Mouse (Mus musculus) liver, embryonic 15.5 days (tissue): ENCODE measurements around the gene Npas3. TPM values are rescaled to one million over a fixed set of nuclear protein-coding genes. Genes with fewer than 3 reads are reported as not detected.

Source experiments
- ATAC-seq: fragments of 200-750 bp; cut with Nextera tagmentation; 2 replicates; pipeline ENCODE4 v1.8.0; 2017; ENCODE audit warnings: moderate number of reproducible peaks, mild to moderate bottlenecking, moderate library complexity; ENCODE audit not compliant: insufficient read depth
- H3K27ac ChIP-seq: fragments of 300-500 bp; sonication (generic); replicated peaks from 2 replicates; pipeline ENCODE4 v1.5.1; 2015; ENCODE audit warnings: mild to moderate bottlenecking, inconsistent platforms
- H3K27me3 ChIP-seq: fragments of 300-500 bp; sonication (generic); 2 replicates; pipeline ENCODE4 v1.6.1; 2015; ENCODE audit warnings: mild to moderate bottlenecking, inconsistent platforms
- H3K36me3 ChIP-seq: fragments of 300-500 bp; sonication (generic); replicated peaks from 2 replicates; pipeline ENCODE4 v1.6.1; 2015; ENCODE audit warnings: moderate library complexity, mild to moderate bottlenecking, inconsistent platforms
- H3K4me1 ChIP-seq: fragments of 300-500 bp; sonication (generic); replicated peaks from 2 replicates; pipeline ENCODE4 v1.6.1; 2015; ENCODE audit warnings: inconsistent platforms
- H3K4me2 ChIP-seq: fragments of 300-500 bp; sonication (generic); 2 replicates; pipeline ENCODE4 v1.6.1; 2015; ENCODE audit warnings: moderate library complexity, mild to moderate bottlenecking, inconsistent platforms
- H3K4me3 ChIP-seq: fragments of 300-500 bp; sonication (generic); replicated peaks from 2 replicates; pipeline ENCODE4 v1.5.1; 2015; ENCODE audit warnings: mild to moderate bottlenecking, inconsistent platforms
- H3K9ac ChIP-seq: fragments of 300-500 bp; sonication (generic); 2 replicates; pipeline ENCODE4 v1.6.1; 2015; ENCODE audit warnings: moderate library complexity, mild to moderate bottlenecking, inconsistent platforms
- H3K9me3 ChIP-seq: fragments of 300-500 bp; sonication (generic); replicated peaks from 2 replicates; pipeline ENCODE4 v1.6.1; 2016; ENCODE audit warnings: inconsistent platforms
- WGBS: fragments of 180-500 bp; shearing (Covaris S2); methylation state at CpG from one replicate; pipeline ENCODE4 v1.1.7; 2015; ENCODE audit warnings: mixed read lengths; ENCODE audit not compliant: insufficient replicate concordance; 5-methylcytosine and 5-hydroxymethylcytosine counted together
- polyA plus RNA-seq: library from polyadenylated mRNA; unstranded; fragments of >200 nt; fragmentation: Nextera tagmentation; extraction: Ambion mirVana; gene quantifications from 2 replicates; pipeline ENCODE4 v1.2.1, GENCODE M21; 2015

The Npas3 gene
- polyA plus RNA-seq, 1 experiment from 2014 or later = 0.33 TPM

- H3K36me3 ChIP-seq = no peaks in the 10 kb centered on the region
- 0 out of 2 replicates have a peak, but pooled peaks cover 3% of the 10 kb centered on the region for H3K27me3 ChIP-seq
- H3K4me3 ChIP-seq = no peak overlapping the region
- H3K4me2 ChIP-seq = no peak overlapping the region
- no peak overlapping the region for H3K9ac ChIP-seq
- no peaks in the 10 kb centered on the region for H3K4me1 ChIP-seq
- no peak for ATAC-seq
- H3K27ac ChIP-seq = no peak overlapping the region
- no peaks in the 10 kb centered on the region for H3K9me3 ChIP-seq
- WGBS = 55% methylated on average over 3 of the region's 3 CpGs
These were observed 626.7 kb downstream of the Npas3 start for GRCm38 (mm10) chr12:53875226-53875625.

GRCm38 (mm10) chr12:53876693-53877092 lies 628.2 kb downstream of the Npas3 start:
- Histone ChIP-seq H3K27me3 (0 out of 2 replicates have a peak, but pooled peaks cover 3% of the 10 kb centered on the region), H3K4me2 (no peak overlapping the region), H3K4me1 (no peaks in the 10 kb centered on the region), H3K9me3 (no peaks in the 10 kb centered on the region), H3K9ac (no peak overlapping the region), H3K27ac (no peak overlapping the region), H3K4me3 (no peak overlapping the region), H3K36me3 (no peaks in the 10 kb centered on the region)
- ATAC-seq = no peak
- 58% methylated on average over 5 of the region's 5 CpGs for WGBS

- H3K36me3 ChIP-seq = no peaks in the 10 kb centered on the region
- no peak overlapping the region for H3K4me2 ChIP-seq
- H3K27ac ChIP-seq = no peak overlapping the region
- no peak overlapping the region for H3K4me3 ChIP-seq
- no peak overlapping the region for H3K9ac ChIP-seq
- H3K9me3 ChIP-seq = no peaks in the 10 kb centered on the region
- ATAC-seq = no peak
- 66% methylated on average over 4 of the region's 4 CpGs for WGBS
- no peaks in the 10 kb centered on the region for H3K27me3 ChIP-seq
- H3K4me1 ChIP-seq = no peaks in the 10 kb centered on the region
These were observed 633.2 kb downstream of the Npas3 start for GRCm38 (mm10) chr12:53881684-53882083.

- H3K9ac ChIP-seq = no peak overlapping the region
These were observed 634.4 kb downstream of the Npas3 start for GRCm38 (mm10) chr12:53882863-53883262.

GRCm38 (mm10) chr12:53888624-53889023 lies 640.1 kb downstream of the Npas3 start:
- no peak overlapping the region for H3K9ac ChIP-seq
- H3K4me1 ChIP-seq = no peaks in the 10 kb centered on the region
- 54% methylated on average over 4 of the region's 4 CpGs for WGBS
- H3K4me3 ChIP-seq = no peak overlapping the region
- H3K36me3 ChIP-seq = no peaks in the 10 kb centered on the region
- no peak overlapping the region for H3K4me2 ChIP-seq
- no peaks in the 10 kb centered on the region; the same call in 1 of the 2 replicates for H3K27me3 ChIP-seq
- ATAC-seq = no peak
- no peaks in the 10 kb centered on the region for H3K9me3 ChIP-seq
- H3K27ac ChIP-seq = no peak overlapping the region

More at GRCm38 (mm10) chr12:53882863-53883262, 634.4 kb downstream of the Npas3 start:
- no peak for ATAC-seq
- no peaks in the 10 kb centered on the region for H3K9me3 ChIP-seq
- no peak overlapping the region for H3K4me3 ChIP-seq
- no peaks in the 10 kb centered on the region for H3K4me1 ChIP-seq
- no peak overlapping the region for H3K27ac ChIP-seq
- no peaks in the 10 kb centered on the region for H3K36me3 ChIP-seq
- no peaks in the 10 kb centered on the region for H3K27me3 ChIP-seq
- no peak overlapping the region for H3K4me2 ChIP-seq
- 60% methylated on average over 8 of the region's 8 CpGs for WGBS

- H3K9me3 ChIP-seq = no peaks in the 10 kb centered on the region
- H3K4me3 ChIP-seq = no peak overlapping the region
- no peaks in the 10 kb centered on the region; the same call in 1 of the 2 replicates for H3K27me3 ChIP-seq
- H3K27ac ChIP-seq = no peak overlapping the region
- no peak overlapping the region for H3K9ac ChIP-seq
- H3K4me1 ChIP-seq = no peaks in the 10 kb centered on the region
- WGBS = 77% methylated on average over 5 of the region's 5 CpGs
- H3K36me3 ChIP-seq = no peaks in the 10 kb centered on the region
- no peak for ATAC-seq
- H3K4me2 ChIP-seq = no peak overlapping the region
These were observed 647.4 kb downstream of the Npas3 start for GRCm38 (mm10) chr12:53895909-53896308.

- Histone ChIP-seq H3K27ac (no peak overlapping the region), H3K4me1 (no peaks in the 10 kb centered on the region), H3K36me3 (no peaks in the 10 kb centered on the region), H3K4me3 (no peak overlapping the region), H3K9me3 (no peaks in the 10 kb centered on the region), H3K9ac (no peak overlapping the region), H3K27me3 (no peaks in the 10 kb centered on the region), H3K4me2 (no peak overlapping the region)
- 53% methylated on average over 8 of the region's 8 CpGs for WGBS
- no peak for ATAC-seq
These were observed 660.3 kb downstream of the Npas3 start for GRCm38 (mm10) chr12:53908761-53909160.

- H3K27ac ChIP-seq = no peak overlapping the region
- no peaks in the 10 kb centered on the region for H3K4me1 ChIP-seq
- no peak for ATAC-seq
- H3K9ac ChIP-seq = no peak overlapping the region
- H3K4me2 ChIP-seq = no peak overlapping the region
- no peaks in the 10 kb centered on the region for H3K27me3 ChIP-seq
- no peak overlapping the region for H3K4me3 ChIP-seq
- no peaks in the 10 kb centered on the region for H3K36me3 ChIP-seq
- no peaks in the 10 kb centered on the region for H3K9me3 ChIP-seq
- WGBS = 57% methylated on average over 2 of the region's 2 CpGs
These were observed 661.7 kb downstream of the Npas3 start for GRCm38 (mm10) chr12:53910192-53910591.

- H3K4me3 ChIP-seq = no peak overlapping the region
- H3K9me3 ChIP-seq = no peaks in the 10 kb centered on the region
- no peaks in the 10 kb centered on the region for H3K36me3 ChIP-seq
- WGBS = 71% methylated on average over 7 of the region's 7 CpGs
- H3K9ac ChIP-seq = no peak overlapping the region
- H3K4me1 ChIP-seq = no peaks in the 10 kb centered on the region
- no peak for ATAC-seq
- no peak overlapping the region for H3K4me2 ChIP-seq
- H3K27me3 ChIP-seq = no peaks in the 10 kb centered on the region
- H3K27ac ChIP-seq = no peak overlapping the region
These were observed 673.7 kb downstream of the Npas3 start for GRCm38 (mm10) chr12:53922153-53922552.

GRCm38 (mm10) chr12:53948826-53949225 lies 700.3 kb downstream of the Npas3 start:
- Histone ChIP-seq H3K4me2 (no peak overlapping the region), H3K9me3 (no peaks in the 10 kb centered on the region), H3K27me3 (no peaks in the 10 kb centered on the region), H3K4me1 (no peaks in the 10 kb centered on the region), H3K4me3 (no peak overlapping the region), H3K36me3 (no peaks in the 10 kb centered on the region), H3K9ac (no peak overlapping the region), H3K27ac (no peak overlapping the region)
- ATAC-seq = no peak
- 61% methylated on average over 2 of the region's 2 CpGs for WGBS

GRCm38 (mm10) chr12:53962004-53962403 lies 713.5 kb downstream of the Npas3 start:
- no peak overlapping the region for H3K4me2 ChIP-seq
- no peak for ATAC-seq
- no peak overlapping the region for H3K4me3 ChIP-seq
- H3K27me3 ChIP-seq = no peaks in the 10 kb centered on the region
- no peak overlapping the region for H3K27ac ChIP-seq
- no peak overlapping the region for H3K9ac ChIP-seq
- 62% methylated on average over 7 of the region's 7 CpGs for WGBS
- H3K4me1 ChIP-seq = no peaks in the 10 kb centered on the region
- no peaks in the 10 kb centered on the region for H3K9me3 ChIP-seq
- no peaks in the 10 kb centered on the region for H3K36me3 ChIP-seq

GRCm38 (mm10) chr12:53963534-53963933 lies 715.1 kb downstream of the Npas3 start:
- WGBS = 57% methylated on average over 5 of the region's 5 CpGs

More at GRCm38 (mm10) chr12:53963534-53963933, 715.1 kb downstream of the Npas3 start:
- ATAC-seq = no peak
- H3K36me3 ChIP-seq = no peaks in the 10 kb centered on the region
- no peaks in the 10 kb centered on the region for H3K9me3 ChIP-seq
- H3K4me3 ChIP-seq = no peak overlapping the region
- H3K4me1 ChIP-seq = no peaks in the 10 kb centered on the region
- no peak overlapping the region for H3K9ac ChIP-seq
- H3K27me3 ChIP-seq = no peaks in the 10 kb centered on the region
- no peak overlapping the region for H3K4me2 ChIP-seq
- no peak overlapping the region for H3K27ac ChIP-seq
